Comparison of ENCODE assay signal across 17 mouse cellular contexts in genomic region chr12:56296524-56296923, GRCm38 (mm10). TPM values are rescaled to one million over a fixed set of nuclear protein-coding genes. Genes with fewer than 3 reads are reported as not detected.
A peak's percentile ranks its signal among the peaks of the same experiment; 100 is the strongest.
DNase-seq lines count a peak whose midpoint lies in the region; ATAC-seq and TF ChIP-seq lines count a peak whose summit lies in the region.
"Had no signal": no experiment of that assay in that cellular context is flagged by ENCODE, and none has a peak within 500 bp of the region (broad histone marks: within the 10 kb centered on the region; RNA-seq: fewer than 3 reads in every experiment).

No protein-coding gene starts in this region.

- no peak overlapping the region for H3K4me3 ChIP-seq in stomach, embryonic 15.5 days (replicated peaks)
- H3K4me3 ChIP-seq in stomach, postnatal 0 days (ENCODE audit: low read depth, low read length) = no peak overlapping the region
- no peak overlapping the region for H3K4me3 ChIP-seq in lung, embryonic 15.5 days
- H3K4me3 ChIP-seq: hindbrain, embryonic 13.5 days; liver, embryonic 12.5 days; myocyte had no signal

- no peaks in the 10 kb centered on the region for H3K27me3 ChIP-seq in stomach, embryonic 15.5 days (replicated peaks)
- no peaks in the 10 kb centered on the region for H3K27me3 ChIP-seq in stomach, postnatal 0 days (ENCODE audit: control insufficient read depth, insufficient read depth, low read length)
- no peaks in the 10 kb centered on the region for H3K27me3 ChIP-seq in lung, embryonic 15.5 days

- no peak overlapping the region for H3K27ac ChIP-seq in stomach, embryonic 15.5 days
- H3K27ac ChIP-seq in stomach, postnatal 0 days (replicated peaks) = no peak overlapping the region
- H3K27ac ChIP-seq in lung, embryonic 15.5 days = peak overlapping the region; percentile 83
- H3K27ac ChIP-seq: hindbrain, embryonic 13.5 days; kidney, postnatal 0 days; liver, embryonic 12.5 days had no signal

- TF ChIP-seq CTCF in stomach, postnatal 0 days (IDR thresholded peaks at IDR 0.05; ENCODE audit: low read depth) = no peak

- 41% methylated on average over 6 of the region's 6 CpGs for WGBS in stomach, embryonic 15.5 days
- 44% methylated on average over 6 of the region's 6 CpGs for WGBS in stomach, postnatal 0 days
- WGBS in lung, embryonic 15.5 days = 38% methylated on average over 6 of the region's 6 CpGs

- no peak for TF ChIP-seq EP300 in stomach, postnatal 0 days (optimal IDR thresholded peaks at IDR 0.05)

- no peak overlapping the region for H3K4me2 ChIP-seq in stomach, embryonic 15.5 days
- no peak overlapping the region for H3K4me2 ChIP-seq in stomach, postnatal 0 days (replicated peaks; ENCODE audit: low read depth)
- no peak overlapping the region for H3K4me2 ChIP-seq in lung, embryonic 15.5 days
- H3K4me2 ChIP-seq: hindbrain, embryonic 13.5 days; liver, embryonic 12.5 days had no signal

- peak; percentile 14 for DNase-seq in kidney, adult 9 months
- no peak for DNase-seq in kidney, adult 18-20 months
- no peak for DNase-seq in stomach, postnatal 0 days (ENCODE audit: low spot score)
- DNase-seq in frontal cortex, adult 2 months (ENCODE audit: extremely low spot score in 1 of 2, low spot score in 1 of 2) = no peak
- no peak for DNase-seq in layer of hippocampus, postnatal 25 days (ENCODE audit: extremely low spot score in 1 of 2, low spot score in 1 of 2)
- DNase-seq: adrenal gland, postnatal 36 days; cerebellum, adult 9-10 months; embryo, embryonic 11 days; right cerebral cortex, postnatal 25 days; thymus, postnatal 4 days had no signal

- peak; percentile 14; the same call in 1 of the 2 replicates for ATAC-seq in stomach, embryonic 15.5 days (ENCODE audit: insufficient read depth, low FRiP score, low read depth)
- ATAC-seq in stomach, postnatal 0 days (ENCODE audit: low FRiP score, low TSS enrichment) = no peak
- 0 out of 2 replicates have a peak, but pooled peaks have one; percentile 33 for ATAC-seq in lung, embryonic 15.5 days (ENCODE audit: borderline replicate concordance, extremely low read depth, low FRiP score, low TSS enrichment)
- ATAC-seq: activated CD4-positive, CD25-positive, alpha-beta regulatory T cell, adult 4 months; liver, embryonic 12.5 days had no signal

- H3K4me1 ChIP-seq in stomach, embryonic 15.5 days = 0 out of 2 replicates have a peak, but pooled peaks cover 7% of the 10 kb centered on the region
- no peaks in the 10 kb centered on the region for H3K4me1 ChIP-seq in stomach, postnatal 0 days (replicated peaks; ENCODE audit: control insufficient read depth, insufficient read depth)
- H3K4me1 ChIP-seq in lung, embryonic 15.5 days = peaks cover 11% of the 10 kb centered on the region
- H3K4me1 ChIP-seq: liver, embryonic 12.5 days had no signal

- no peaks in the 10 kb centered on the region for H3K36me3 ChIP-seq in stomach, embryonic 15.5 days
- H3K36me3 ChIP-seq in stomach, postnatal 0 days (ENCODE audit: control insufficient read depth, insufficient read depth, low read length) = no peaks in the 10 kb centered on the region
- H3K36me3 ChIP-seq in lung, embryonic 15.5 days = no peaks in the 10 kb centered on the region
- H3K36me3 ChIP-seq: hindbrain, embryonic 13.5 days; liver, embryonic 12.5 days had no signal

- no peaks in the 10 kb centered on the region for H3K9me3 ChIP-seq in stomach, embryonic 15.5 days
- no peaks in the 10 kb centered on the region for H3K9me3 ChIP-seq in stomach, postnatal 0 days (ENCODE audit: control insufficient read depth, low read length)
- H3K9me3 ChIP-seq in lung, embryonic 15.5 days = no peaks in the 10 kb centered on the region
- H3K9me3 ChIP-seq: hindbrain, embryonic 13.5 days; liver, embryonic 12.5 days had no signal

- H3K9ac ChIP-seq in stomach, embryonic 15.5 days = no peak overlapping the region
- no peak overlapping the region for H3K9ac ChIP-seq in stomach, postnatal 0 days (ENCODE audit: low read length)
- H3K9ac ChIP-seq in lung, embryonic 15.5 days = no peak overlapping the region
- H3K9ac ChIP-seq: hindbrain, embryonic 13.5 days; liver, embryonic 12.5 days had no signal

RNA-seq across cellular contexts. Expression of gene Mbip, which starts 49.2 kb away (rescaled TPM):
- polyA plus RNA-seq in stomach, embryonic 15.5 days (2015; fragmentation: Nextera tagmentation; extraction: Ambion mirVana) = 30.1 and 36.0 TPM in 2 replicates
- polyA plus RNA-seq in stomach, postnatal 0 days (2015; fragmentation: Nextera tagmentation; extraction: Ambion mirVana) = 18.6 and 19.9 TPM in 2 replicates
- polyA plus RNA-seq in lung, embryonic 15.5 days (2015; fragmentation: Nextera tagmentation; extraction: Ambion mirVana) = 183 and 192 TPM in 2 replicates
- polyA plus RNA-seq in frontal cortex, adult 2 months (2012; rRNA removed) = 36.0 and 38.6 TPM in 2 replicates
- total RNA-seq in layer of hippocampus, postnatal 25 days (2021) = 10 to 100 TPM; 18.7 to 30.9 TPM
